Mouse (Mus musculus) retina, postnatal 1 day (tissue): ENCODE data around the gene Trim47.

Experiments used
- DNase-seq: peaks from one replicate; pipeline ENCODE4 v3.0.0-alpha.2; 2012

The Trim47 gene

DNA sequence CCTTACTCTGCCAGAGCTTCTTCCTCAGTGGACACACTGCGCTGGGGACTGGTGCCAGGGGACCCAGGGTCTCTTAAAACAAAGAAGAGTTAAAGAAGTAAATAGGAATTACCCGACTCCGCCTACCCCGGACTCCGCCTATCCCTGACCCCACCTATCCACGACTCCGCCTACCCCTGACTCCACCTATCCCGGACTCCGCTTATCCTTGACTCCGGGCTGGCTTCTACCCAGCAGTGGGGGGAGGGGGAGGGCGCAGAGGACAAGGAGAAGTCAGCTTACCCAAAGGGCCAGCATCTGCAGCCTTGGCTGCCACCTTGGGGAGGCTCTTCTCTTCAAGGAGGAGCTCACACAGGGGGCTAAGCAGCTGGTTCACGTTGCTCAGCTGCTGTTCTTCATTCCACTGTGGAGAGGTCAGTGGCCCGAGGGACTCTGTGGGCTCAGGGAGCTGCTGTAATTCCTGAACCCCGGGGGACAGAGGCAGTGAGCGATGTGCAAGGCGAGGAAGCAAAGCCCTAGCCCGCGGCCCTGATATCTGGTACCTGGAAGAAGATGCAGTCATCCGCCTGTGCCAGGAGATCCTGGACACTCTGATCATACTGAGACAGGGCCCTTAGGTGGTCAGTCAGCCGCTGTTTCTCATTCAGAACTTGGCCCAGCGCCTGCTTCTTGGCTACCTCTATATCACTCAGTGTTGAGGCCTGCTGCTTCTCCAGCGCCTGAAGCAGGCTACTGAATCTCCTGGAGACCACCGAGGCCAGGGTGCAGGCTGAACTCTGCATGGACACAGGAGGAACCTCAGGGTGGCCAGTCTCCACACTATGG, at the start of gene Trim47:
Gene Trim47 (minus strand): TSS at position 55 of the 825 bp plus-strand sequence.
- peak; percentile 78 for DNase-seq

DNA sequence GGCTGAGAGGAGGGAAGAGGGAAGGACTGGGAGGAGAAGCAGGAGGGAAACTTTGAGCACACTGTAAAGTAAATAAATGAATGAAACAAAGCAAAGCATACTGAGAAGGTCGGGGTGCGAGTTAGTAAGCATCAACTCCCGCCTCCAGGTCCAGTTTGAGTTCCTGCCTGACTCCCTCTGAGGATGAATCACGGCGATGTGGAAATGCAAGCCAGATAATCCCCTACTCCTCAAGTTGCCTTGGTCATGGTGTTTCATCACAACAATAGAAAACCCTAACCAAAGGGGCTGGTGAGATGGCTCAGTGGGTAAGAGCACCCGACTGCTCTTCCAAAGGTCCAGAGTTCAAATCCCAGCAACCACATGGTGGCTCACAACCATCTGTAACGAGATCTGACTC, 49.0 kb upstream of the Trim47 start:
- DNase-seq = no peak

DNA sequence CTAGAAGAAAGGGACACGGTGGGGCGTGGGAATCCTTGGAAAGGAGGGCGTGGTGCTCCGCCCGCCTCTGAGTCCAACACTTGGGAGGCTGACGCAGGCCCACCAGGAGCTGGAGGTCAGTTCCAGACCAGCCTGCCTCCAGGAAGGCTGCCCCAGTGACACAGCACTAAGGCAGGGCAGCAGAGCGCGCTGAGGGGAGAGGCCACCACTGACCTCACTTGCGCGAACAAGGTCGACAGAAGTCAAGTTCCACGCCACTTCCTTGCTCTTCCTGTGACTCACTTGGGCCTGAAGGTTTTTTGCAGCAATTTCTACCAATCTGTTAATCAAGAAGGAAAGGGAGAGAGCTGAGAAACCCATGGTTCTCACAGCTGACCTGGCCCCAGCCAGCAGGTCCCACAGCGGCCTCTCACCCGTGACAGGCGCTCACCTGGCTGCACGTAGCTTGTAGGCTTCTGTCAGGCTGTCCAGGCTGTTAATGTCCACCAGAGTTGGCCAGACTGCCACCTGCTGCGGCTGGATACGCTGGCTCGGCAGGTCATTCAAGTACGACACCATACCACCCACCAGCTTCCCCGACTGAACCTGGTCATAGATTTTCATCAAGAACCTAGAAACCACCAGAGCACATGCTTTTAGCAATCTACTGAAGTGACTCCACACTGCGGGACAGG, 47.9 kb upstream of the Trim47 start:
- DNase-seq = no peak

DNA sequence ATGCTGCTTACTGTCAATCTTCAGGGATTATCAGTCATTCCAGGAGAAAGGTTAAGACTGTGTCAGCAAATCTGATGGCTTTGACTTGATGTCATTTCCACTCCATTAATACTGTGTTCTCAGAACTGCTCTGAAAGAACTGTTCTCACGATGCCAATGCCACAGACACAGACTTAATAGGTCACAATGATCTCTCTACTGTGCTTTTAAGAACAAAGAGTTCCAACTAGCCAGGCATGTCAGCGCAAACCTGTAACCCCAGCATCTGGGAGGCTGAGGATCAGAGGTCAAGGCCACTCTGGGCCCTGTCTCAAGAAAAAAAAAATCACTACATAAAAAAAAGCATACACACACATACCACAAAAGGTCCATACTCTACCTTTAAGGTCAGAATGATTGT, 44.9 kb upstream of the Trim47 start:
- no peak for DNase-seq

DNA sequence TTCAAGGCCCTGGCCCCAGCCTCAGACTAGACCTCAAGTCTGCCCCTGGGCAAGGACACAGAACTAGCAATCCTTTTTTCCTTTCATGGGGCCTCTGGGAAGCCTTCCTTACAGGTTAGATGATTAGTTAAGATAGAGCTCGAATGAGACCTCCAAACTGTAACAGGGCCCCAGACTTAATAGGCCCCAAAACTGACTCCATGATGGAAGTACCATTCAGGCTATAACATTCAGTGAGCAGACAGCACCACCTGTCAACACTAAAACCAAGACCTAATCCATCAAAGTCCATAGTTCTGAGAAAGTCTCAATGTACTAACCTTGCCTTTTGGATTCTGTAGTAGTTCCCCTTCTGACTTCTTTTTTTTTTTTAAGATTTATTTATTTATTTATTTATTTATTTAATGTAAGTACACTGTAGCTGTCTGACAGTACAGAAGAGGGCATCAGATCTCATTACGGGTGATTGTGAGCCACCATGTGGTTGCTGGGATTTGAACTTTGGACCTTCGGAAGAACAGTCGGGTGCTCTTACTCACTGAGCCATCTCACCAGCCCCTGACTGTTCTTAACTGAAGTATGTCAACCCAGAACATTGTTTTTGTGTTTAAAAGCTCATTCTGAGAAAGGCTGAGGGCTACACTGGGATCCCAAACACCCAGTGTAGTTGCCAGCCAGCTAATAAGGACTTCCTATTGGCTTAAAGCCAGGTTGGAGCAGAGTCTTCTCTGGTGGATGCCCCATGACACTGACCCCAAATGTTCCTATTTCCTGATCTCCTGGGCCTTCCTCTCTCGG, 43.2 kb upstream of the Trim47 start:
- DNase-seq = no peak

DNA sequence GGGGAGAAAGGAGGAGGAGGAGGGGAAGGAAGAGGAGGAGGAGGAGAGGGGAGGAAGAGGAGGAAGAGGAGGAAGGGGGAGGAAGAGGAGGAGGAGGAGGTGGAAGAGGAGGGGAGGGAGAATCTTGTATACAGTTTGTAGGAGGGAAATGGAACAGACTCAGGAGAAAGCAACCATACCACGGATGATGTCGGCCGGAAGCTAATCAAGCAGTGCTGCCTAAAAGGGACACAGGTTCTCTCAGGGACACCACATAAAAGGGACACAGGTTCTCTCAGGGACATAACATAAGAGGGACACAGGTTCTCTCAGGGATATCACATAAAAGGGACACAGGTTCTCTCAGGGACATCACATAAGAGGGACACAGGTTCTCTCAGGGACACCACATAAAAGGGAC, 42.2 kb upstream of the Trim47 start:
- no peak for DNase-seq

DNA sequence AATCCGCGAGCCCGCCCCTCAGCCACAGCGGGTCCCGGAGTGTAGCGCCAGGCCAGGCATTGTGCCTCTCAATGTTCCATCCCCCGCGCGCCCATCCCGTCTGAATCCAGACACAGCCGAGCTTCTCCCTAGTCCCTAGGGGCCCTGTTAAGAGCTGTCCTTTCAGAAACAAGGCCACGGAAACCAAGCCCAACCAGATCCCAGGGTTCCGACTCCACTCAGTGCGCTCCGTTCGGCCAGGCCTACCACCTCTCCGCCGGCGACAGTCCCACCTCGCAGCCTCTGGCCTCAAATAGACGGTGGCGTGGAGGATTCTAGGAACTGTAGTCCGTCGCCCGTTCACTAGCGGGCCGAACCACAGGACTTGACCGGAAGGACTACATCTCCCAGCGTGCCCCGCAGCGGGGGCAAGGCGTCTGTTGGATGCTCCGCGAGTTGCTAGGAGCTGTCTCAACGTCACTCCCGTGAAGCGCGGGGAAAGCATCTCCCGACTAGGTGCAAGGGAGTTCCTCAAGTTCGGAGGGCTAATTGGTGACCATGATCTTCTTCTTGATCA, 41.0 kb upstream of the Trim47 start, which contains the start of gene Fbf1:
Gene Fbf1 (minus strand): TSS at position 283 of the 556 bp plus-strand sequence.
- peak; percentile 97 for DNase-seq

DNA sequence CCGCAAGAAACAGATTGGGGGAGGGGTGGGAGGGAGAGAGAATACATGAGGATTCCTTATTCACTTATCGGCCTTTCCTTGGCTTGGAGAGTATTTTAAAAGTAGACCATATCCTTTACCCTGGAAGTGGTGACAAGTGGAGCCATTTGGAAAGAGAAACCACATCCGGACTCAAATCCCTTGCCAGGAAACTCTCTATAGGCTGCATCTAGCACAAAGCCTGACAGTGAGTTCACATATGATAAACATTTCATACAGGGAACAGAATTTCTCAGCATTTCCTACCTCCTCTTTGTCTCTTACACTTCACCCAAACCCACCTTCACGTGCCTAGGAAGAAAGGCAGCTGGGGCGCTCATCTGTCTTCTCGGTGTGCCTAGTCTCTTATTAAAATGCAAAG, 40.2 kb upstream of the Trim47 start:
- DNase-seq = no peak

DNA sequence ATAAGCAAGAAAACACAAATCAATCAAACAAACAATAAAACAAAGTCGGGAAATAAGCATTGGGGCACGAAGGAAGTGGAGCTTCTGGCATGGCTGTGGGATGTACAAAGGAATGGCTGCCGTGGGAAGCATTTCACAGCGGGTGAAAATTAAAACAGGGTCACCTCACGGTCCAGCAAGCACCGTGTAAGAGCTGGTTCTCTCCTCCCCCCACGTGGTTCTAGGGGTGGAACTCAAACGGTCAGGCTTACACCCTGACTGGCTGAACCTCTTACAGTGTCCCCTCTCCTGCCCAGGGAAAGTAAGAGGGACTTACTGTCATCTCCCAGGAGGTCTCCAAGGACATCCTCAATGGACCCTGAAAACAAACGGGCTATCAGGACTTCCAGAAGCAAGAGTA, 36.0 kb upstream of the Trim47 start:
- DNase-seq = peak; percentile 85

DNA sequence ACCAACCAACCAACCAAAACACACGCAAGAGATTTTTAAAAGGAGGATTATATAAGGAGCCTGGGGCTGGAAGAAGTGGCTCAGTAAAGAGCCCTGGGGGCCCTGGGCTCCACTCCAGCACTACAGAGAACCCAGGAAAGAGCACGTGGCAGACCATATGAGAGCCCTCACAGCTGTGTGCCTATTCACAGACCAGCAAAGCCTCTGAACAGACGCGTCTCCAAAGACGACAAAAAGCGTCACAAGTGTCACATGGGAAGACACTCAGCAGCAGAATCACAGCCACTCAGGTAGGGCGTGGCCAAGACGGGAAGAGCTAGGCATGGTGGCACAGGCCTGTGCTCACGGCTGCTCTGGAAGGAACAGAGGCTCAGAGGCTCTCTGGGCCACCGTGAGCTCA, 35.1 kb upstream of the Trim47 start:
- peak; percentile 36 for DNase-seq

DNA sequence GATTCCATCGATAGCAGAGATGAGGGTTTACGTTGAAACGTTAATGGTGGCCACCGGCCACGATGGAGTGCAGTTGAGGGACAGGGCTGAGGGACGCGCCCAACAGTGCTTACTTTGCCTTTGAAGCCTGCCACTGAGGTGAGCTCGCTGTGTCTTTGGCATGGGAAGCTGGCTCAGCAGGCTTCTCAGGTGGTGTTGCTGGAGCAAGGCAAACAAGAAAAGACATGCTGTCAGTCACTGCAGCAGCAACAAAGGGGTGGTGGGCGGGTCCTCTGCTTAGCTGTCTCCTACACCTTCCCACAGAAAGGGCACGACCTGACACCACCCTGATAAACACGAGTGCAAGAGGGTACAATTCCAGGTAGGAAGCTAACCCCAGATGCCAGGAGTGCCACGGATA, 34.3 kb upstream of the Trim47 start:
- DNase-seq = no peak

DNA sequence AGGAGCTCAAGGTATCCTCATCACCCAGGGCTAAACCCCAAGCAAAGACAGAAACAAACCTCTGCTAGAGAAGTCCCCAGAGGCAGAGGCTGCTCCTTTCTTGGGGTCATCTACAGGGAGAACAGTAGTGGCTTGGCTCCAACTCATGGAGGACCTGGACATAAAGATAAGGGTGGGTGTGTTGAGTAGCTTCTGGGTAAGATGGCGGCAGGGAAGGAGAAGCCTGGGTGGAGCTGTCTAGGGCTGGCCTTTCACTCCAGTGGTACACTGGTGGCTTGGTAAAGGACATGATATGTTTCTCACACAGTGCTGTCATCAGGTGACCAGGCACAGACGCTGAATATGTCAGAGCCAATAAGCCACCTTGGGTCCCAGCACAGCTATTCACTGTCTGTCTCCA, 23.9 kb upstream of the Trim47 start:
- DNase-seq = no peak

DNA sequence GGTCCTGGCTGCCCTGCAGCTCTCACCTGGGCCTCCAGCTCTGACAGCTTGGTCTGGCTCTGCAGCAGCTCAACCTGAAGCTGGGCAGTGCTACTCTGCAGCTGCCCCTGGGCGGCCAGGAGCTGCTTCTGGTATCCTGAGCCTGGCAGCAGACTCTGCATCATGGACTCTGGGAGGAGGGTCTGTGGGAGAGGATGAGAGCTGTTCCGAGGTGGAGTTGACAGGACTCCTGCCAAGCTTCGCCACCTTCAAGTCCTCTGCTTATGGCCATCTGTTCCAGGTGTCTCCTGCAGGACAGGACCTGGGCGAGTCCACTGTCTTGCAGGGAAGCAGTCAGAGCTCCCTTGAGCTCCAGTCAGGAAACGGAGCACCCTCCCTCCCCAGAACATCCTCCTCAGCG, 22.3 kb upstream of the Trim47 start:
- no peak for DNase-seq

DNA sequence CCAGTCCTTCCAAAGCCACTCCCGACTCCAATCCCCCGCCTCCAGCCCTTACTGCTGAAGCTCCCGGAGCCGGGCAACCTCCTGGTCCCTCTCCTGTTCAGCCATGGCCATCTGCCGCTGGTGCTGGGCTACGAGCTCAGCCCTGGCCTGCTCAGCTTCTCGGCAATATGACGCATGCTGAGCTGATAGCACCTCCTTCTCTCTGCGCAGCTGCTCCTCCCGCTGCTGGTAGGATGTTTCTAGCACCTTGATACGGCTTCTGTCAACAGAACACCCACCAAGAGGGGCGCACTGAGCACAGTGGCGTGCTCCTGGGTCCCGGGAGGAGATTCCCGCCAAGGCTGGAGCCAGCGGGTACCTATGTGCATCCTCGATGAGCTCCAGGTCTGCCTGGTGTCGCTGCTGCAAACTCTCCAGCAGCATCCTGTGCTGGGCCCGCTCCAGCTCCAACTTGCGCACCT, 21.8 kb upstream of the Trim47 start:
- no peak for DNase-seq

DNA sequence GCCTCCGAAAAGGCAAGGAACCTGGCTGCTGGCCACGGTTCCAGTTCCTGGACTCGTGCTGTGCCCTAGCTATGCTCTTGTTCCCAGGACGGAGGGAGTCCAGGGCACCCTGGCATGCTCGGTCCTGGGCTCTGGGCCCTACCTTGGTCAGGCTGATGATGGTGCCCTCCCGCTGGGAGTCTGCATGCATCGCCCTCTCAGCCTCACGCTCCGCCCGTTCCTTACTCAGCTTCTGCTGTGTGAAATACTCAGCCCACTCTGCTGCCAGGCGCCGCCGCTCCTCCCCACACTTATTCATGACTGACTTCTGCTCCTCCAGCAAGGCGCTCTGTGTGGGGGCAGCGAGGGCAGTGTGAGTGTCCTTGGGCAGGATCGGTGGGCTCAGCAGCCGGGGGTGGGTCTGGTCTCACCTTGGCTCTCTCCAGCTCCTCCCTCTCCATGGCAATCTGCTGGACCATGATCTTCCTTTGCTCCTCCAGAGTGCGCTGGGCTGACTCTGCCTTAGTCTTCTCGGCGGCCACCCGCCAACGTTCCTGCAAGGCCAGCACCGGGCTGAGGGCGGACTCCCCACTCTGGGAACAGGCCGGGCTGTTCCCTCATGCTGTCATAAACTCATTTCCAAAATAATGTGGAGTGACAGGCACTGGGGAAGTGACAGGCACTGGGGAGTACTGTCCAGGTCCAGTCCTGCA, 19.4 kb upstream of the Trim47 start:
- no peak for DNase-seq

DNA sequence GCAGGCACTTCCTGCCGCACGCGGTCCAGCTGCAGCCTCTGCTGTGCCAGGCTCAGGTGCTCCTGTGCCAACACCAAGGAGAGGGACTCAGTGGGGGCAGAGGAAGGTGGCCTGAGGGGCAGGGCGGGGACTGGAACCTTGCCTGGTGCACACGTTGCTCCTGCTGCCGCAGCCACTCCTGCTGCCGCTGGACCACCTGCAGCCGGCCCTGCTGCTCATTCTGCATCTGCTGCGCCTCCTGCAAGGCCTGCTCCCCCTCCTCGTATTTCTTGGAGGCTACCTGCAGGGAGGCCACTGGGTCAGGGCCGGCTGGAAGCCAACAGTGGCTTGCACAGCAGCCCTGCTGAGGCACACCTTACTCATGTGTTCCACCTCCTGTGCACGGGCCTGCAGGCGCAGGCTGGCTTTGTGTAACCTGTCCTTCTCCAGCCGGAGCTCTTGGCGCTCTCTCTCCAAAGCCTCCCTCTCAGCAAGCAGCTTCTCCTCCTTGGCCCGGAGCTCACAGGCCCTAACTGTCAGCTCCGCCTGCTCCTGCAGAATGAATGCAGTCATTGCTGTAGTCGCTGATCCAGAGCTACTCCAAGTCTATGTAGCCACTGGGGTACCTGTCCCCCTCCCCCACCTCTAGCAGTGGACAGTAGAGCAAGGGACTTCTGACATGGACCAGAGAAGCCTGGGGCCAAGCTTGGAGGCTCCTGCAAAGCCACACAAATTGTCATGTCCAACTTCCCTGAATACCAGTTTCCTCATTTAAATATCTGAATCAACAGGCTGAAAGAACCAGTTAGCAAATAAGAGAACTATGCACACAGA, 18.7 kb upstream of the Trim47 start:
- no peak for DNase-seq

DNA sequence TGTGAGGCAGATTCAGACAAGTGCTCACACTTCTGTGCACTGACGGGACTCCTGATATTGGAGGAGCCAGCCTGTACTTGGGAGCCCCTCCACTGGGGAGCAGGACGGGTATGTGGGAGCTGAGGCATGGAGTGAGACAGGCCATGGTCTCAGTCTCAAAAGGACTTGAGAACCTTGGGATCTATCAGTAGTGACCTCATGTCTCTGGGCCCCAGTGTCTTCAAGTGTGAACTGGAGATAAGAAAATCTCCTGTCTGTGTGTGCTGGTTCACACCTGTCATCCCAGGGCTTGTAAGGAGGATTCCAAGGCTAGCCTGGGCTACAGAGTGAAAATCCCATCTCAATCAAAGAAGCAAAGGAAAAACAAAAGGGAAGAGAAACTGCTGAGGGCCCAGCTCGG, 16.5 kb upstream of the Trim47 start:
- no peak for DNase-seq

DNA sequence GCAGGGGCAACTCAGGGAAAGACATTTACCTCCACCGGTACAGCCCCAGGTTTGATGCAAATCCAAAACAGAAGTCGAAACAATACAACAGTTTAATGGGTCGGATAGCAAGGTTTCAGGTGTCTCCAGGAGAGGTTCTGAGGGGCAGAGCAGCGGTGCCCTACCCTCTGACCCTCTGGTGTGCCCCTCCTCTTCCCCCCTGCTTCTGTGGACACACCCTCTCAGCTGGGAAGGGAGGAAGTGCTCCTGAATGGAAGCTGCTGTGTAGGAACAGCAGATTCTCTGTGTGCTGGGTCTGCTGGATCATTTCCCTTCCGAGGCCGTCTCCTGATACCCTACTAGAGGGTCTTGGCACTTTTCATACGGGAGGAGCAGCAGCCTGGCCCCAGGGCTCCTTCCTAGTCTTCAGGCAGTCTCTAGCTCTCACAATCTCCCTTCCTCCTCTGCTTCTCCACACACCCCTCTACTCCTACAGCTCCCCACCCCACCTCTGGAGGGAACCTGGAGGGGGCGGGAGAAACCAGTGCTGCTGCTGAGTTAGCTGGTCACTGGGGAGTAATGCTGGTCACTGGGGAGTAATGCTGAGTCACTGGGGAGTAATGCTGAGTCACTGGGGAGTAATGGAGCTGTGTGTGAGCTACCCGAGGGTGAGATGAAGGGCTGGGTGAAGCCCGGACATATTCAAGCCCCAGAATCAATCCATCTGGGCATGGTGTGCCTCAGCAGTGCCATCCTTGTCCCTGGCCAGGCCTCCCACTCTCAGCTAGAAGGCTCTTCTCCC, 15.4 kb upstream of the Trim47 start:
- no peak for DNase-seq

DNA sequence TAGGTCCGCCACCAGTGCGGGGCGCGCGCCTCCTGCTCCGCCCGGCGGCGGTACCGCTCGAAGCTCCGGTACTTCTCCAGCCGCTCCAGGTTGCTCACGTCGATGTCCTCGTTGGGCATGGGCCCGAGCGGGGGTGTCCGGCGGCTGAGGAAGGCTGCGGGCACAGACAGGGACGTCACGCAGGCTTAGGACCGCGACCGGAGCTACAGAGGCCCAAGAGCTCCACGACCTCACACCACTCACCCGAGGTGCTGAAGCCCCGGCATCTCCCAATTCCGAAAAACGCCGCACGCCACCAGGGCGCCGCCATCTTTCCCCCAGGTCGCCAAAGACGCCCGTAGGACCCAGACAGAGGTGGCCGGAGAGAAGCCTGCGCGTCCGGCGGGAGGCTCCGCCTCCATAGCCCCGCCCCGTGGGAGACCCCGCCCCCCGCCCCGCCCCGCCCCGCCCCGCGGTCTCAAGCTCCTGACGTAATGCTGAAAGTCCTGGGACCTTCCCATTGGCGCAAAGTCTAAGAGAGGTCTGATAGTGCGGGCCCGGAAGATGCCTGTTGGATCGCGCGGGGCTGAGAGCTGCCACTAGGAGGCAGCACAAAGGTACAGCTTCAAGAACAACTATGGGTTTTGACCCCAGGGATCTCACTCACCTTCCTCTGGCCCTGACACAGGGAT, 11.6 kb upstream of the Trim47 start, which contains the start of gene Mrpl38:
Gene Mrpl38 (minus strand): TSS at position 401 of the 671 bp plus-strand sequence.
- peak; percentile 98 for DNase-seq

DNA sequence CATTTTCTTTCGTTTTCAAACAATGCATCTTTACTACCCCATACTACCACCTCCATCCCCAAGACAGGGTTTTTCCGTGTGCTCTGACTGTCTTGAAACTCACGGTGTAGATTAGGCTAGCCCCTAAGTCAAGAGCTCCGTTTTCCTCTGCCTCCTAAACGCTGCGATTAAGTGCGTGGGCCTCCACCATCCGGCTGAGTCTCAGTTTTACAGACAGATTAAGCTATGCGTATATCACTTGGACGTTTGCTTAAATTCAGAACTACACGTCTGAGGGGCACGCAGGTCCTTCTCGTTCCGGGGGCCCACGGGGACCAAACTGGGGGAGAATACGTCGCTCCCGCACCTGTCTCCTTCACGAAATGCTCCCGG, 11.1 kb upstream of the Trim47 start:
- DNase-seq = no peak
